Comparison of ENCODE assay signal across 18 mouse cellular contexts in genomic region chr10:61829046-61829445, GRCm38 (mm10). TPM values are rescaled to one million over a fixed set of nuclear protein-coding genes. Genes with fewer than 3 reads are reported as not detected.
"Had no signal": no experiment of that assay in that cellular context is flagged by ENCODE, and none has a peak within 500 bp of the region (broad histone marks: within the 10 kb centered on the region; RNA-seq: fewer than 3 reads in every experiment).

No protein-coding gene starts in this region.

- H3K27ac ChIP-seq: limb, embryonic 15.5 days; liver, embryonic 12.5 days; lung, embryonic 15.5 days; macrophage; midbrain, embryonic 15.5 days; neural tube, embryonic 12.5 days had no signal

- H3K36me3 ChIP-seq: limb, embryonic 15.5 days; liver, embryonic 12.5 days; lung, embryonic 15.5 days; midbrain, embryonic 15.5 days; neural tube, embryonic 12.5 days had no signal

- ATAC-seq: liver, embryonic 12.5 days; midbrain, embryonic 15.5 days had no signal

- H3K9me3 ChIP-seq: limb, embryonic 15.5 days; liver, embryonic 12.5 days; lung, embryonic 15.5 days; megakaryocyte, embryonic 14.5 days; midbrain, embryonic 15.5 days; neural tube, embryonic 12.5 days had no signal

- H3K4me2 ChIP-seq: limb, embryonic 15.5 days; liver, embryonic 12.5 days; lung, embryonic 15.5 days; midbrain, embryonic 11.5 days; midbrain, embryonic 15.5 days; neural tube, embryonic 12.5 days had no signal

- DNase-seq: kidney, adult 2 months; kidney, postnatal 10 days; left cerebral cortex, postnatal 4 days; lung, postnatal 14 days; right cerebral cortex, postnatal 4 days; spleen, adult 18-20 months; thymus, adult 2 months; thymus, postnatal 25 days had no signal

- H3K27me3 ChIP-seq: limb, embryonic 15.5 days; lung, embryonic 15.5 days; midbrain, embryonic 15.5 days; neural tube, embryonic 12.5 days had no signal

- H3K4me3 ChIP-seq: limb, embryonic 15.5 days; liver, embryonic 12.5 days; lung, embryonic 15.5 days; megakaryocyte, embryonic 14.5 days; midbrain, embryonic 15.5 days; neural tube, embryonic 12.5 days had no signal

- H3K4me1 ChIP-seq: liver, embryonic 12.5 days; megakaryocyte, embryonic 14.5 days had no signal

- H3K9ac ChIP-seq: limb, embryonic 15.5 days; liver, embryonic 12.5 days; lung, embryonic 15.5 days; midbrain, embryonic 15.5 days; neural tube, embryonic 12.5 days had no signal

RNA-seq across cellular contexts. Expression of gene H2afy2, which starts 45.1 kb away (rescaled TPM):
- total RNA-seq: monocyte, adult 5-6 weeks; neutrophil, adult 5-6 weeks had no signal
